Mouse (Mus musculus): ENCODE measurements at regions not wholly inside any gene's neighbourhood (a gene's known extent, or its start where the extent isn't known, plus 50 kb on each side); places are given as distances from the start of the nearest gene placed in this dataset.
"Not testable (repeated sequence)": the region's sequence is repeated elsewhere in the genome, so short reads cannot be mapped to it uniquely, and the experiment has no call there.

DNA sequence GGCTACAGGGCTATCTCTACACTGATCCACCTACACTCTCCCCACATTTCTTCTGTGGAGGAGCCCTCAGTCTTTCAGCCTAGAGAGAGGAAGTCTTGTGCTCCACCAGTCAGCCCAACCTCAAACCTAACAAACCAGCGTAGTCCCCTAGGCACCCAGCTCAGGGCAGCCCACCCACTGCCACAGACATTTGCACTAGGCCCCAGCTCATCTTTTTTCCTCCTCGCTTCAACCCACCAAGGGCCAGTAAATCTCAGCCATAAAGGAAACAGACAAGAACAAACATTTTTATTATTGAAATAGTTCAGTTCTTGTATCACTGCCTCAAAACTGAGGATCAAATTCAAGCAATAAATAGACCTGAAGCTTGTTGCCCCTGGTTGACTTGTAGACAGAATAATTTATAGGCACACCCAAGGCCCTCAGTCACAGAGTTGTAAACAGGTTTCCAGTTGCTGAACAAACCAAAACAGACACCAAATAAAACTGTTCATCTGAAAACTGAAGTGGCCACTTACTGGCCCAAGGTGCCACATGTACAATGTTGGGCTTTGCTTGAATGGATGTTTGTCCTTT is 58.0 kb upstream of the Cdyl start:
- DNase-seq (ENCODE audit: low read depth): no peak

DNA sequence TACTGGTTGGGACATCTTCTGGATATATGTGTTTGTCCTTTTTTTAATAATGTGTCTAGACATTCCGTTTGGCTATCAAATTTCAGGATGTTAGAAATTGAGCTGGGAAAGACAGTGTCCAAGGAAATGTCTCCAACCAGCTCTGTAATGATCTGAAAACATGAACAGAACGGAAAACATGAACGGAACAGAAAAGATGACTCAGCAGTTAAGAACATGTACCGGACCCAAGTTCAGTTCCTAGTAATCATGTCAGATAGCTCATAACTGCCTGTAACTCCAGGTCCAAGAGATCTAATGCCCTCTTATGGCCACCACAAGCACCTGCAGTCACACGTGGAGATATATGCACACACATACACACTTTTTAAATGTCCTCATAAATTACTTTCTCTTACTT is 56.6 kb upstream of the Cdyl start:
- DNase-seq (ENCODE audit: low read depth): no peak

DNA sequence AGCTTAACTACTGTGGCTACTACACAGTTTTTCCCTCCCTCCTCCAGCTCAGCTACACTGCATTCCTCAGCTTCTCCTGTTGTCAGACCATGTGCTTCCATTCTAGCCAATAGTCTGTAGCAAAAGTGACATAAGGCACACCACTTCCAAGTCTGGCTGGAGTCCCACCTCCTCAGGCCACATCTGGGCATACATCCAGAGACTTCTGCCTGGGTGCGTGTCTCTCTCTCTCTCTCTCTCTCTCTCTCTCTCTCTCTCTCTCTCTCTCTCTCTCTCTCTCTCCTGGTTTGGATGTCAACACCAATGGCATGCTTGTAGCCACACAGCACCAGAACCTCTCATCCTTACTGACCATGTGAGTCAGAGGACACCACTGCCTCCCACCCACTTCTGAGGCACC is 55.6 kb upstream of the Cdyl start:
- DNase-seq (ENCODE audit: low read depth): no peak

DNA sequence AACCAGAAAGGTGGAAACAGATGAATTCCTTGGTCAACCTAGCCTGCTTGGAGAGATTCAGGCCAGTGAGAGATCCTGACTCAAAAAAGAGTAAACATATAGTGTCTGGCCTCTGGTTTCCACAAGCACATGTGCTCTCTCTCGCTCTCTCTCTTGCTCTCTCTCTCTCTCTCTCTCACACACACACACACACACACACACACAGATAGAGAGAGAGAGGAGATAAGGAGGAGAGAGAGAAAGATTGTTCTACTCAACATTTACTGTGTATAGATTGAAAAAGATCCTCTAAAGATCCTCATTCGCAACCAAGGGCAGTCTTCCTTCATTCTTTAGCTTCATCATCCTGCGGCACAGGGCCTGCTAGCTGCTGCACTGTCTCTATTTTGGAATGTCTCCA is 54.9 kb upstream of the Cdyl start:
- DNase-seq (ENCODE audit: low read depth): no peak

DNA sequence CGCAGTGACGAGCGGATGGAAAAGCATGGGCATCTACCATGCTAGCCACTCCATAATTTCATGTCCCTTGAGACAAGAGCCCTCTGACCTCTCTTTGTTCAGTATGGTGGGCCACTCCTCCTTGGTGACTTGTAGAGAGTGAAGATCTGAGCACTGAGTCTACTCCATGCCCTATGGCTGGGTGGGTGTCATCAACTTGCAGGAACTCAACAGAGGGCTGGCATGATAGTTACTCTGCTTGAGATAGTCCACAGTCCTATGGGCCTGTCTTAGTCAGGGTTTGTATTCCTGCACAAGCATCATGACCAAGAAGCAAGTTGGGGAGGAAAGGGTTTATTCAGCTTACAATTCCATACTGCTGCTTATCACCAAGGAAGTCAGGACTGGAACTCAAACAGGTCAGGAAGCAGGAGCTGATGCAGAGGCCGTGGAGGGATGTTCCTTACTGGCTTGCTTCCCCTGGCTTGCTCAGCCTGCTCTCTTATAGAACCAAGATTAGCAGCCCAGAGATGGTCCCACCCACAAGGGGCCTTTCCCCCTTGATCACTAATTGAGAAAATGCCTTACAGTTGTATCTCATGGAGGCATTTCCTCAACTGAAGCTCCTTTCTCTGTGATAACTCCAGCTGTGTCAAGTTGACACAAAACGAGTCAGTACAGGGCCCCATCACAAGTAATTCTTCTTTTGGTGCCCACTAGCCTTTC is 52.6 kb upstream of the Cdyl start:
- DNase-seq (ENCODE audit: low read depth): not testable (repeated sequence)

DNA sequence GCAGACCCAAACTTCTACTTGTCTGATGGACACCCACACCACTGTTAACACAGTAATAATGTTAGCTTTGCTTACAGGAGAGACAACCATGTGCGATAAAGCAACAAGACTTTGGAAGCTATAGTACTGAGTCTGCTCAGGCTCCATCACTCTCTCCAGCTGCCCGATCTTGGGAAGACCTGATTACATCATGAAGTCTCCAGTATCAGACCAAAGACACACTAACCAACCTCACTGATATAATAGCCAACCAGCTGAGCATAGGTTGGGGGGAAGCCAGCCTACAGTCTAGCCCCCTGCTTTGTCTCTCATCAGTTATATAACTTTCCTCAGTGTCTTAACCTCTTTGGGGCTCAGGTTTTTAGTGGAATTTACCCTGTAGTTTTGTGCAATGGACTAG is 51.9 kb upstream of the Cdyl start:
- DNase-seq (ENCODE audit: low read depth): no peak

Data from gonadal fat pad, adult 2 months (tissue).